Mouse (Mus musculus) liver, postnatal 0 days (tissue): Measurements from ENCODE around the gene Ptprf. TPM values are rescaled to one million over a fixed set of nuclear protein-coding genes. Genes with fewer than 3 reads are reported as not detected.

Experiments
- ATAC-seq: fragments of 200-750 bp; cut with Nextera tagmentation; 2 replicates; pipeline ENCODE4 v1.8.0; 2017; ENCODE audit warnings: mild to moderate bottlenecking, moderate library complexity
- DNase-seq: peaks from one replicate; pipeline ENCODE4 v3.0.0-alpha.2; 2016
- H3K27ac ChIP-seq: fragments of 300-500 bp; sonication (generic); 2 replicates; pipeline ENCODE4 v1.5.1; 2014; ENCODE audit warnings: antibody characterized with exemption, moderate library complexity, mild to moderate bottlenecking, low read depth
- H3K27me3 ChIP-seq: fragments of 300-500 bp; sonication (generic); 2 replicates; pipeline ENCODE4 v1.6.1; 2014; ENCODE audit warnings: low read length, control low read depth, mixed read lengths; ENCODE audit not compliant: insufficient read depth
- H3K36me3 ChIP-seq: fragments of 300-500 bp; sonication (generic); replicated peaks from 2 replicates; pipeline ENCODE4 v1.6.1; 2014; ENCODE audit warnings: mild to moderate bottlenecking, control low read depth, low read length, moderate library complexity, mixed read lengths; ENCODE audit not compliant: insufficient read depth
- H3K4me1 ChIP-seq: fragments of 300-500 bp; sonication (generic); 2 replicates; pipeline ENCODE4 v1.6.1; 2014; ENCODE audit warnings: antibody characterized with exemption, mild to moderate bottlenecking, control low read depth; ENCODE audit not compliant: insufficient read depth
- H3K4me2 ChIP-seq: fragments of 300-500 bp; sonication (generic); 2 replicates; pipeline ENCODE4 v1.6.1; 2014; ENCODE audit warnings: low read depth, mild to moderate bottlenecking, low read length, moderate library complexity, mixed read lengths
- H3K4me3 ChIP-seq: fragments of 300-500 bp; sonication (generic); 2 replicates; pipeline ENCODE4 v1.5.1; 2014; ENCODE audit warnings: low read depth, low read length
- H3K9ac ChIP-seq: fragments of 300-500 bp; sonication (generic); replicated peaks from 2 replicates; pipeline ENCODE4 v1.6.1; 2014; ENCODE audit warnings: mild to moderate bottlenecking, moderate library complexity
- H3K9me3 ChIP-seq: fragments of 300-500 bp; sonication (generic); 2 replicates; pipeline ENCODE4 v1.6.1; 2016; ENCODE audit warnings: mild to moderate bottlenecking, control low read depth, low read length, mixed read lengths
- CTCF ChIP-seq: sonication (generic); IDR thresholded peaks from 2 replicates; pipeline ENCODE4 v1.5.1; 2016; ENCODE audit warnings: antibody characterized with exemption, low read depth
- EP300 ChIP-seq: IDR thresholded peaks from 2 replicates; pipeline ENCODE4 v1.6.1; 2016; ENCODE audit warnings: antibody characterized with exemption, low read depth, mild to moderate bottlenecking
- WGBS: fragments of 180-500 bp; shearing (Covaris S2); extraction: QIAGEN DNeasy Blood & Tissue Kit; methylation state at CpG from one replicate; pipeline ENCODE4 v1.1.7; 2014; ENCODE audit not compliant: insufficient replicate concordance; 5-methylcytosine and 5-hydroxymethylcytosine counted together
- polyA plus RNA-seq: library from polyadenylated mRNA; unstranded; fragments of >200 nt; fragmentation: Nextera tagmentation; extraction: Ambion mirVana; gene quantifications from 2 replicates; pipeline ENCODE4 v1.2.1, GENCODE M21; 2015

Ptprf gene
- polyA plus RNA-seq, 1 experiment from 2014 or later, result 11.8 TPM

GRCm38 (mm10) chr4:118198606-118199005 lies 92.6 kb downstream of the Ptprf start:
- H3K27ac ChIP-seq, result 0 out of 2 replicates have a peak overlapping the region, but pooled peaks have one; percentile 6
- TF ChIP-seq CTCF (no peak), EP300 (no peak)
- no peaks in the 10 kb centered on the region for H3K4me1 ChIP-seq
- H3K4me2 ChIP-seq, result no peak overlapping the region
- H3K27me3 ChIP-seq, result no peaks in the 10 kb centered on the region
- H3K9ac ChIP-seq, result no peak overlapping the region
- no peak overlapping the region for H3K4me3 ChIP-seq
- H3K9me3 ChIP-seq, result no peaks in the 10 kb centered on the region
- ATAC-seq (no peak), DNase-seq (no peak)
- 78% methylated on average over 3 of the region's 3 CpGs for whole genome bisulfite sequencing
- H3K36me3 ChIP-seq, result no peaks in the 10 kb centered on the region

DNA sequence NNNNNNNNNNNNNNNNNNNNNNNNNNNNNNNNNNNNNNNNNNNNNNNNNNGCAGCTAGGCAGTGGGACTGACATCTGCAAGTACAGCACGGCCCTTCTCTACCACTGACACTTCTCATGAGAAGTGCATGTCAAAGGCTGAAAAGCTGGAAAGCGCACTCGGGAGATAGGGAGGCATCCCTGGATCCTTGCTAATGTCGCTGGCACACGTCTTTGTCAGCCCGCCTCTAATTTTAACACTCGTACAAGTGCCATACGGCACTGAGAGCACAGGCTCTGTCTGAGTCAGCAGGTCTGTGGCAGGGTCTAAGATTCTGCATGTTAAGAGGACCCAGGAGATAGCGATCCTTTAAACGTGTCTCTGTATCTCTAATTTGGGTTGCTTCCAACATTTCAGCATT lies 95.0 kb downstream of the Ptprf start:
- WGBS, result 81% methylated on average over 10 of the region's 10 CpGs
- H3K9ac ChIP-seq, result no peak overlapping the region
- ATAC-seq (no peak), DNase-seq (no peak)
- H3K27ac ChIP-seq, result no peak overlapping the region
- no peak overlapping the region for H3K4me2 ChIP-seq
- no peak overlapping the region for H3K4me3 ChIP-seq
- TF ChIP-seq CTCF, result no peak
- TF ChIP-seq EP300, result no peak
- no peaks in the 10 kb centered on the region for H3K36me3 ChIP-seq
- H3K27me3 ChIP-seq, result 0 out of 2 replicates have a peak, but pooled peaks cover 2% of the 10 kb centered on the region
- no peaks in the 10 kb centered on the region for H3K9me3 ChIP-seq
- no peaks in the 10 kb centered on the region for H3K4me1 ChIP-seq

DNA sequence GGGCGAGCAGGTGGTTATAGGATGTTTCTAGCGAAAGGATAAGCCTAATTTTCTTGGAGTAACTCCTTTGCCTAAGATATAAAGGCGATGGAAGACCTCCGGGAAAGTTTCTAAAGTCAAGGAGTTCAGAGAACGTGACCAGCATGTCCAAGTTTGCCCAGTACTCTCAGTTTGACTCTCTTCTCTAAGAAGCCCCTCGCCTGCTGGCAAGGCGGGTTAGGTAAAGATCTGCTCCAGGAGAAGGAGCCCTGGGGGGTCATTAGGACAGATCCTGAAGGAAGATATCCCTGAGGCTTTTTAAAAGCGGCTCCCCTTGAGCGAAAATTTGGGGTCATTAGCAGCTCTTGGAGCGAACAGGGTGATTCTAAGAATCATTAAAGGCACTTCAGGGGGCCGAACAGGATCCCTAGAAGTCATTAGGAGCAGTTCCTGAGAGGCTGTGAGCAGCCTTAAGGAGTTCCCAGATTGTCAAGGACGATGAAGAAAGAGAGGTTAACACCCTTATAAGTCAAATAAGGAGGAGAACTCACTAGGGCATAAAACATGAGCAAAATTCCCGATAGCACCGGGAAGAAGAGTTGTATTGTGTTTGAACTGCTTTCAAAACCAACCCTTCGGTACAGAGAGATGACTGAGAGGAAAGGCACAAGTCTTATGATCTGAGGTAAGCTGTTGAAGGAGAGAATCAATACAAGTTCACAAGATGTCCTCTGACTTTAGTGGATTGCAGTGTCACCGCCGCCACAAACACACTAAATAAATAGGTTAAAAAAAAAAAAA lies 110.7 kb downstream of the Ptprf start:
- no peak for DNase-seq
- WGBS, result 12% methylated on average over 17 of the region's 17 CpGs

GRCm38 (mm10) chr4:118179467-118180300 lies 111.5 kb downstream of the Ptprf start, which contains the start of gene Kdm4a:
TSS of gene Kdm4a (minus strand) at chr4:118180043.
- Histone ChIP-seq H3K27me3 (no peaks in the 10 kb centered on the region), H3K9ac (peak within 1 kb of the TSS; percentile 89), H3K9me3 (no peaks in the 10 kb centered on the region), H3K4me2 (peak within 1 kb of the TSS; percentile 84), H3K4me1 (peaks cover 15% of the 10 kb centered on the region), H3K4me3 (peak within 1 kb of the TSS; percentile 79), H3K36me3 (peaks cover 26% of the 10 kb centered on the region), H3K27ac (peak within 1 kb of the TSS; percentile 87)
- peak; percentile 99 for ATAC-seq
- peak; percentile 93 for DNase-seq
- WGBS, result under 1% methylated on average over 38 of the region's 38 CpGs
- TF ChIP-seq CTCF, result no peak
- TF ChIP-seq EP300, result peak; percentile 64

More for the DNA sequence above, 110.7 kb downstream of the Ptprf start:
- Histone ChIP-seq H3K4me1 (peaks cover 15% of the 10 kb centered on the region), H3K4me3 (peak overlapping the region; percentile 79), H3K9me3 (no peaks in the 10 kb centered on the region), H3K27ac (peak overlapping the region; percentile 87), H3K4me2 (peak overlapping the region; percentile 81), H3K36me3 (peaks cover 17% of the 10 kb centered on the region), H3K9ac (peak overlapping the region; percentile 75), H3K27me3 (no peaks in the 10 kb centered on the region)
- ATAC-seq, result no peak
- TF ChIP-seq CTCF, result no peak
- TF ChIP-seq EP300, result no peak

- Histone ChIP-seq H3K27ac (peak overlapping the region; percentile 86), H3K4me3 (peak overlapping the region; percentile 79), H3K9ac (peak overlapping the region; percentile 89), H3K36me3 (peaks cover 32% of the 10 kb centered on the region), H3K4me1 (peaks cover 15% of the 10 kb centered on the region), H3K9me3 (no peaks in the 10 kb centered on the region), H3K4me2 (peak overlapping the region; percentile 84), H3K27me3 (no peaks in the 10 kb centered on the region)
- TF ChIP-seq CTCF, result no peak
- TF ChIP-seq EP300, result no peak
- under 1% methylated on average over 12 of the region's 12 CpGs for WGBS
- ATAC-seq (no peak), DNase-seq (peak; percentile 22)
Observed at GRCm38 (mm10) chr4:118178952-118179466, 112.2 kb downstream of the Ptprf start.

DNA sequence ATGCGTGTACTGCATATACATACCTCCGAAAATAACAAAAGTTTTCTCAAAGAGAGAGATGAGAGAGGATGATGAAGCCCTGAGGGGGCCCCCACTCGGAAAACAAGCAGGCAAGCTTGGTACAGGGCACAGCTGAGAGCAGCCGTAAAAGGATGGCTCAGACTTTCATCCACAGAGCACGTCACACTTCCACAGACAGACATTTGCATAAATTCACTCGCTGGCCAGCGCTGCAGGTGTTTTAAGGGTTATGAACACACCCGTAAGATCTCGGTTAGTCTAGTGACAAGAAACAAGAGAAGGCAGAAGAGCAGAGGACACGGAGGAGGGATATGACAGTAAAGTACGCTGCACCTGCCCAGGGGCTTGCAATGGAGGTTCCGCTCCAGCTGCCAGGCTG lies 118.7 kb downstream of the Ptprf start:
- H3K9ac ChIP-seq, result no peak overlapping the region
- no peaks in the 10 kb centered on the region for H3K27me3 ChIP-seq
- H3K27ac ChIP-seq, result no peak overlapping the region
- no peak overlapping the region for H3K4me3 ChIP-seq
- H3K9me3 ChIP-seq, result no peaks in the 10 kb centered on the region
- TF ChIP-seq EP300 (no peak), CTCF (no peak)
- no peak overlapping the region for H3K4me2 ChIP-seq
- peaks cover 92% of the 10 kb centered on the region for H3K36me3 ChIP-seq
- ATAC-seq (no peak), DNase-seq (no peak)
- H3K4me1 ChIP-seq, result no peaks in the 10 kb centered on the region
- 88% methylated on average over 12 of the region's 12 CpGs for WGBS
